Mouse (Mus musculus) ES-Bruce4 (cell line): ENCODE measurements around the gene Gnat1.

Source experiments
- CTCF ChIP-seq: IDR thresholded peaks from one replicate; pipeline ENCODE4 v1.8.1; 2011; ENCODE audit warnings: low read depth, low read length
- EP300 ChIP-seq: IDR thresholded peaks from 2 replicates; pipeline ENCODE4 v1.6.1; 2011; ENCODE audit warnings: low read depth, low read length; ENCODE audit not compliant: insufficient read depth

DNA sequence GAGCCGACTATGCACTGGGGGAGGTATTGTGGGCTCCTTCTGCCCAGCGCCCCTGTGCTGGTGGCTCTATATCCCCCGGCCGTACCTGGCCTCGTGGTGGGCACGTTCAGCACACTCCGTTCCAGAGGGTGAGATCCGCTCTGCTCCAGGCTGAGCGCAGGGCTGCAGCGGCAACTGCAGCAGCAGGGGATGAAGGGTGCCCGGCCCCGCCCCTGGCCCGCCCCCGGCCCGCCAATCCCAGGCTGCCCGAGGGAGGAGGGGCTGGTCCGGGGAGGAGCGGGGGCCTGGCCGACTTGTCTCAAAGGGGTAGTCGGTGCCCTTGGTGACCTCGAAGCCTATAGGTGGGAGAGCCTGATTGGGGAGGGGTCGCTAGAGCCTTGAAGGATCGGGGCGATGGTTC lies 12.3 kb downstream of the Gnat1 start:
- TF ChIP-seq CTCF, result no peak
- 0 out of 2 replicates have a peak, but pooled peaks have one; percentile 33 for TF ChIP-seq EP300
